Mouse (Mus musculus) CH12.LX (cell line): ENCODE results near the gene Dennd1a. TPM values are rescaled to one million over a fixed set of nuclear protein-coding genes. Genes with fewer than 3 reads are reported as not detected.

Experiments
- DNase-seq: peaks from one replicate; pipeline ENCODE4 v3.0.0-alpha.2; 2013; ENCODE audit errors: extremely low read depth
- H3K27ac ChIP-seq: 2 replicates; pipeline ENCODE4 v1.5.1; 2012; ENCODE audit warnings: low read depth, mild to moderate bottlenecking, control low read depth, moderate library complexity; ENCODE audit not compliant: insufficient read depth
- H3K27me3 ChIP-seq: replicated peaks from 2 replicates; pipeline ENCODE3; 2012; ENCODE audit warnings: inconsistent platforms
- H3K36me3 ChIP-seq, 2 experiments: replicated peaks in 1 of 2; 2 replicates each; pipeline versions ENCODE3 to v1.6.1; 2012; ENCODE audit warnings: inconsistent platforms in 1 of 2, low read length in 1 of 2, mild to moderate bottlenecking in 1 of 2, mixed read lengths in 1 of 2, moderate library complexity in 1 of 2; ENCODE audit not compliant: control insufficient read depth in 1 of 2, insufficient read depth in 1 of 2
- H3K4me1 ChIP-seq, 2 experiments: 2 replicates each; pipeline ENCODE4 v1.6.1; 2012; ENCODE audit warnings: inconsistent platforms in 1 of 2, moderate library complexity in 1 of 2; ENCODE audit not compliant: insufficient read depth in 2 of 2, control insufficient read depth in 1 of 2
- H3K4me2 ChIP-seq: 2 replicates; pipeline ENCODE4 v1.6.1; 2012; ENCODE audit warnings: low read depth, mild to moderate bottlenecking, control low read depth; ENCODE audit not compliant: poor library complexity, insufficient read depth, severe bottlenecking
- H3K4me3 ChIP-seq, 3 experiments: fragments of 150-350 bp in 1 of 3; sonication (generic) in 1 of 3; replicated peaks in 1 of 3; 2 replicates each; pipeline versions ENCODE3 to v1.5.1; 2011 to 2012; ENCODE audit warnings: low read depth in 2 of 3, low read length in 2 of 3, mild to moderate bottlenecking in 2 of 3, moderate library complexity in 2 of 3, control low read depth in 1 of 3, improper control_type of control experiment in 1 of 3, inconsistent platforms in 1 of 3, mixed read lengths in 1 of 3; ENCODE audit not compliant: poor library complexity in 1 of 3
- H3K79me2 ChIP-seq: replicated peaks from 2 replicates; pipeline ENCODE4 v1.6.1; 2012; ENCODE audit warnings: mild to moderate bottlenecking, moderate library complexity; ENCODE audit not compliant: control insufficient read depth, poor library complexity, insufficient read depth, severe bottlenecking; ENCODE audit errors: extremely low read depth
- H3K9ac ChIP-seq: 2 replicates; pipeline ENCODE4 v1.6.1; 2012; ENCODE audit warnings: low read depth, mild to moderate bottlenecking, control low read depth, moderate library complexity; ENCODE audit not compliant: insufficient read depth
- H3K9me3 ChIP-seq: replicated peaks from 2 replicates; pipeline ENCODE3; 2012; ENCODE audit warnings: low read length, inconsistent platforms, mixed read lengths
- BHLHE40 ChIP-seq: IDR thresholded peaks from 2 replicates; pipeline ENCODE4 v1.6.1; 2011; ENCODE audit warnings: mild to moderate bottlenecking, low read depth, low read length, improper control_type of control experiment
- CTCF ChIP-seq, 2 experiments: IDR thresholded peaks in 1 of 2; conservative IDR thresholded peaks in 1 of 2; 2 replicates each; pipeline ENCODE4 v1.5.1; 2011 to 2012; ENCODE audit warnings: low read depth in 2 of 2, low read length in 2 of 2, improper control_type of control experiment in 1 of 2, inconsistent platforms in 1 of 2, mild to moderate bottlenecking in 1 of 2, moderate library complexity in 1 of 2
- ELF1 ChIP-seq: IDR thresholded peaks from 2 replicates; pipeline ENCODE4 v1.6.1; 2014; ENCODE audit warnings: low read depth, mild to moderate bottlenecking, inconsistent platforms, low read length, improper control_type of control experiment
- ETS1 ChIP-seq: conservative IDR thresholded peaks from 2 replicates; pipeline ENCODE4 v1.6.1; 2012; ENCODE audit warnings: low read depth, mild to moderate bottlenecking, inconsistent platforms, low read length, improper control_type of control experiment, moderate library complexity
- HCFC1 ChIP-seq: IDR thresholded peaks from 2 replicates; pipeline ENCODE4 v1.6.1; 2012; ENCODE audit warnings: low read depth, mild to moderate bottlenecking, inconsistent platforms, low read length, improper control_type of control experiment
- IRF4 ChIP-seq: IDR thresholded peaks from 2 replicates; pipeline ENCODE4 v1.6.1; 2014; ENCODE audit warnings: low read depth, mild to moderate bottlenecking, inconsistent platforms, low read length, improper control_type of control experiment
- JUN ChIP-seq: IDR thresholded peaks from 2 replicates; pipeline ENCODE4 v1.6.1; 2011; ENCODE audit warnings: low read depth, mild to moderate bottlenecking, low read length, improper control_type of control experiment, moderate library complexity; ENCODE audit not compliant: insufficient read depth
- JUND ChIP-seq: conservative IDR thresholded peaks from 2 replicates; pipeline ENCODE4 v1.6.1; 2011; ENCODE audit warnings: low read depth, low read length, improper control_type of control experiment
- KAT2A ChIP-seq: IDR thresholded peaks from 2 replicates; pipeline ENCODE4 v1.6.1; 2012; ENCODE audit warnings: low read length, improper control_type of control experiment, inconsistent platforms; ENCODE audit not compliant: insufficient replicate concordance
- MAFK ChIP-seq: IDR thresholded peaks from 2 replicates; pipeline ENCODE4 v1.6.1; 2011; ENCODE audit warnings: low read length, improper control_type of control experiment; ENCODE audit not compliant: insufficient replicate concordance
- MAX ChIP-seq: IDR thresholded peaks from 2 replicates; pipeline ENCODE4 v1.6.1; 2011; ENCODE audit warnings: low read length, improper control_type of control experiment
- MAZ ChIP-seq: IDR thresholded peaks from 2 replicates; pipeline ENCODE4 v1.6.1; 2012; ENCODE audit warnings: low read depth, mild to moderate bottlenecking, inconsistent platforms, low read length, improper control_type of control experiment, moderate library complexity
- NELFE ChIP-seq: IDR thresholded peaks from 2 replicates; pipeline ENCODE4 v1.6.1; 2011; ENCODE audit warnings: low read depth, low read length, improper control_type of control experiment
- NRF1 ChIP-seq: IDR thresholded peaks from 2 replicates; pipeline ENCODE4 v1.6.1; 2014; ENCODE audit warnings: low read depth, mild to moderate bottlenecking, inconsistent platforms, low read length, improper control_type of control experiment, moderate library complexity
- PAX5 ChIP-seq: IDR thresholded peaks from 2 replicates; pipeline ENCODE4 v1.6.1; 2012; ENCODE audit warnings: low read length, inconsistent platforms, mixed read lengths
- POLR2AphosphoS2 ChIP-seq: IDR thresholded peaks from 2 replicates; pipeline ENCODE4 v1.6.1; 2011; ENCODE audit warnings: low read depth, low read length, improper control_type of control experiment
- RAD21 ChIP-seq: IDR thresholded peaks from 2 replicates; pipeline ENCODE4 v1.6.1; 2011; ENCODE audit warnings: low read depth, mild to moderate bottlenecking, low read length, improper control_type of control experiment, moderate library complexity
- SIN3A ChIP-seq: IDR thresholded peaks from 2 replicates; pipeline ENCODE4 v1.6.1; 2012; ENCODE audit warnings: low read length, improper control_type of control experiment, inconsistent platforms
- TCF12 ChIP-seq: IDR thresholded peaks from 2 replicates; pipeline ENCODE4 v1.6.1; 2014; ENCODE audit warnings: low read depth, mild to moderate bottlenecking, inconsistent platforms, low read length, improper control_type of control experiment
- USF1 ChIP-seq: IDR thresholded peaks from 2 replicates; pipeline ENCODE4 v1.6.1; 2014; ENCODE audit warnings: low read depth, mild to moderate bottlenecking, inconsistent platforms, low read length, improper control_type of control experiment
- USF2 ChIP-seq: conservative IDR thresholded peaks from 2 replicates; pipeline ENCODE4 v1.6.1; 2011; ENCODE audit warnings: low read depth, low read length, improper control_type of control experiment
- ZC3H11A ChIP-seq: IDR thresholded peaks from 2 replicates; pipeline ENCODE4 v1.6.1; 2012; ENCODE audit warnings: low read depth, mild to moderate bottlenecking, inconsistent platforms, low read length, improper control_type of control experiment
- ZKSCAN1 ChIP-seq: IDR thresholded peaks from 2 replicates; pipeline ENCODE4 v1.6.1; 2012; ENCODE audit warnings: low read depth, inconsistent platforms, low read length, improper control_type of control experiment, borderline replicate concordance
- ZMIZ1 ChIP-seq: IDR thresholded peaks from 2 replicates; pipeline ENCODE4 v1.6.1; 2012; ENCODE audit warnings: low read depth, mild to moderate bottlenecking, inconsistent platforms, low read length, improper control_type of control experiment
- ZNF384 ChIP-seq: IDR thresholded peaks from 2 replicates; pipeline ENCODE4 v1.6.1; 2012; ENCODE audit warnings: low read depth, low read length, improper control_type of control experiment, inconsistent platforms
- dilution Hi-C: fragments of 300-500 bp; cut with MboI; formaldehyde crosslinking; loops from 2 replicates; pipeline ENCODE4 v1.14.3; 2020; ENCODE audit warnings: low sequenced_read_pairs; ENCODE audit not compliant: extremely low pct_unique_long_range_greater_than_20kb, extremely low pct_ligation_motif_present
- in situ Hi-C: fragments of 300-500 bp; cut with MboI; formaldehyde crosslinking; loops from 3 replicates; pipeline ENCODE4 v1.14.3; 2019; ENCODE audit warnings: low sequenced_read_pairs, low pct_ligation_motif_present, low pct_unique_long_range_greater_than_20kb, mixed read lengths
- polyA plus RNA-seq: library from polyadenylated mRNA; unstranded; fragments of >175 nt; gene quantifications from 2 replicates; pipeline ENCODE4 v1.2.1, GENCODE M21; 2012; ENCODE audit warnings: low read depth; ENCODE audit not compliant: insufficient read length
- total RNA-seq, 2 experiments: library from RNA; depleted of rRNA; stranded (reverse); fragments of 300-350 nt in 1 of 2; fragments of >200 nt in 1 of 2; gene quantifications; 2 replicates each; pipeline ENCODE4 v1.2.3; 2012 to 2014

Dennd1a gene
- total and polyA plus RNA-seq, 3 experiments: 2.7 to 7.3 (median 4.3) TPM

DNA sequence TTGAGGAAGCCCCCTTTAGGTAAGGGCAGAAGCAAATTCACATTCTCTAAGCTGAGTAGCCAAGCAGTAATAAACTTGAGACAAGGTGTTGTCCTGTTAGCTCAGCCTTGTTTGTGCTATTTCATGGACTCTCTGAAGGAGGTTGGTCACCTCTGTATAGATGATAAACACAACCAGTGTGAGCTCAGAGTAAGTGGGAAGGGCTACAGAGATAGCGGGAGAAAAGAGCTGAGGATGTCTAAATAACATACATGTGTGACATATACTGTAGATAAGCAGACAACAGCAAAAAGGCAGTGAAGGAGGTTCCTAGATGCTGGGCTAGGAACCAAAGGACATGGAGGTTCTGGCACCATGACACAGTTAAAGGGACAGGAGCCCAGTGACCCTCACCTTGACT, 286.2 kb downstream of the Dennd1a start:
- dilution Hi-C loops: no loop called here
- peaks cover 0 to 26% of the 10 kb centered on the region in 2 experiments for H3K36me3 ChIP-seq
- no peaks in the 10 kb centered on the region for H3K79me2 ChIP-seq
- H3K9ac ChIP-seq: no peak overlapping the region
- H3K9me3 ChIP-seq: no peaks in the 10 kb centered on the region
- H3K27ac ChIP-seq: no peak overlapping the region
- H3K4me1 ChIP-seq: 0 out of 4 replicates have a peak, but pooled peaks cover 0 to 3% of the 10 kb centered on the region in 2 experiments
- no peak for TF ChIP-seq ZKSCAN1
- TF ChIP-seq ETS1: no peak
- TF ChIP-seq IRF4: no peak
- no peak for TF ChIP-seq ZC3H11A
- no peak for TF ChIP-seq NELFE
- no peak for TF ChIP-seq BHLHE40
- no peak for TF ChIP-seq KAT2A
- in situ Hi-C loops: no loop called here
- H3K4me2 ChIP-seq: no peak overlapping the region
- no peaks in the 10 kb centered on the region for H3K27me3 ChIP-seq
- H3K4me3 ChIP-seq: no peak overlapping the region
- DNase-seq: no peak

GRCm38 (mm10) chr2:37997966-37998365, 289.2 kb downstream of the Dennd1a start:
- no peak for DNase-seq
- Histone ChIP-seq H3K27me3 (no peaks in the 10 kb centered on the region), H3K36me3 (peaks cover 0 to 21% of the 10 kb centered on the region in 2 experiments), H3K4me2 (no peak overlapping the region), H3K9ac (no peak overlapping the region), H3K9me3 (no peaks in the 10 kb centered on the region), H3K27ac (no peak overlapping the region), H3K79me2 (no peaks in the 10 kb centered on the region), H3K4me1 (no peaks in the 10 kb centered on the region), H3K4me3 (no peak overlapping the region)
- dilution Hi-C loops: no loop called here
- in situ Hi-C loops: no loop called here
- TF ChIP-seq BHLHE40 (no peak), USF1 (no peak), ELF1 (no peak), TCF12 (no peak), CTCF (conservative IDR thresholded peaks at IDR 0.05 in 1 of 2, IDR thresholded peaks at IDR 0.05 in 1 of 2; ENCODE audit: low read depth in 2 of 2, low read length in 2 of 2) (no peak), HCFC1 (no peak), PAX5 (no peak), POLR2AphosphoS2 (no peak), JUN (no peak), SIN3A (no peak), MAFK (no peak), MAZ (no peak), MAX (no peak), ETS1 (no peak), ZNF384 (no peak), RAD21 (no peak), USF2 (no peak), ZMIZ1 (no peak), NRF1 (no peak), JUND (no peak)
